Comparison of ENCODE assay signal across 19 mouse cellular contexts in genomic region chr3:145728336-145728735, GRCm38 (mm10). TPM values are rescaled to one million over a fixed set of nuclear protein-coding genes. Genes with fewer than 3 reads are reported as not detected.
DNase-seq lines count a peak whose midpoint lies in the region; ATAC-seq lines count a peak whose summit lies in the region.
"Had no signal": no experiment of that assay in that cellular context is flagged by ENCODE, and none has a peak within 500 bp of the region (broad histone marks: within the 10 kb centered on the region; RNA-seq: fewer than 3 reads in every experiment).

No protein-coding gene starts in this region.

- ATAC-seq in monocyte, adult 5-6 weeks (replicated peaks; ENCODE audit: insufficient number of reproducible peaks, low FRiP score, low TSS enrichment, poor library complexity, severe bottlenecking): no peak
- ATAC-seq: forebrain, postnatal 0 days; midbrain, embryonic 16.5 days; Patski had no signal

- peak; percentile 11 to 14 for DNase-seq in cerebellum, postnatal 14 days
- no peak for DNase-seq in cerebellum, adult 9-11 months
- DNase-seq in kidney, postnatal 10 days: peak; percentile 28
- DNase-seq in kidney, adult 8-10 months: no peak
- DNase-seq in urinary bladder, postnatal 25 days (ENCODE audit: low spot score): peak; percentile 35
- DNase-seq in urinary bladder, adult 2 months (ENCODE audit: low spot score): no peak
- peak; percentile 22 to 32 for DNase-seq in urinary bladder, postnatal 36 days (ENCODE audit: low spot score in 2 of 2)
- DNase-seq: adrenal gland, adult 8-10 months; B cell, adult 2 months; cerebellum, adult 11 months; forebrain, postnatal 0 days; kidney, adult 18-20 months; kidney, postnatal 25 days; right cerebral cortex, adult 18-20 months; thymus, postnatal 25 days had no signal

RNA-seq across cellular contexts. Expression of gene Ddah1, which starts 30.1 kb away (rescaled TPM):
- 0.74 and 0.94 TPM in 2 replicates for polyA plus RNA-seq in urinary bladder, adult 2 months (2012; rRNA removed)
- total RNA-seq in monocyte, adult 5-6 weeks (2017): not detected in 3 replicates
- total RNA-seq: hematopoietic stem cell, adult 5-6 weeks had no signal

Comparison
In these comparisons a context has a peak if more than half of its experiments do, and no peak if none do; other contexts are left out.
1. DNase-seq: peak in cerebellum, postnatal 14 days (2 of 2), kidney, postnatal 10 days (single experiment), urinary bladder, postnatal 25 days (single experiment) and urinary bladder, postnatal 36 days (2 of 2); none in cerebellum, adult 9-11 months (single experiment), kidney, adult 8-10 months (0 of 2) and urinary bladder, adult 2 months (single experiment).